Mouse (Mus musculus) liver, embryonic 16.5 days (tissue): Measurements from ENCODE around the gene Rnh1. TPM values are rescaled to one million over a fixed set of nuclear protein-coding genes. Genes with fewer than 3 reads are reported as not detected.

Experiments
- ATAC-seq: fragments of 200-750 bp; cut with Nextera tagmentation; 2 replicates; pipeline ENCODE4 v1.8.0; 2017; ENCODE audit warnings: low read depth, mild to moderate bottlenecking, moderate number of reproducible peaks, moderate library complexity
- H3K27ac ChIP-seq: fragments of 300-500 bp; sonication (generic); 2 replicates; pipeline ENCODE4 v1.5.1; 2014; ENCODE audit warnings: mild to moderate bottlenecking, low read length
- H3K27me3 ChIP-seq: fragments of 300-500 bp; sonication (generic); 2 replicates; pipeline ENCODE4 v1.6.1; 2014; ENCODE audit warnings: low read depth, low read length, mixed read lengths; ENCODE audit not compliant: control insufficient read depth, insufficient read depth
- H3K36me3 ChIP-seq: fragments of 300-500 bp; sonication (generic); 2 replicates; pipeline ENCODE4 v1.6.1; 2014; ENCODE audit warnings: mild to moderate bottlenecking; ENCODE audit not compliant: control insufficient read depth, insufficient read depth
- H3K4me1 ChIP-seq: fragments of 300-500 bp; sonication (generic); 2 replicates; pipeline ENCODE4 v1.6.1; 2014; ENCODE audit warnings: low read depth, low read length, mixed read lengths; ENCODE audit not compliant: control insufficient read depth
- H3K4me2 ChIP-seq: fragments of 300-500 bp; sonication (generic); 2 replicates; pipeline ENCODE4 v1.6.1; 2014; ENCODE audit warnings: low read depth, low read length, mixed read lengths
- H3K4me3 ChIP-seq: fragments of 300-500 bp; sonication (generic); 2 replicates; pipeline ENCODE4 v1.5.1; 2014; ENCODE audit warnings: low read depth, mild to moderate bottlenecking, low read length
- H3K9ac ChIP-seq: fragments of 300-500 bp; sonication (generic); 2 replicates; pipeline ENCODE4 v1.6.1; 2014; ENCODE audit warnings: low read depth, low read length
- H3K9me3 ChIP-seq: fragments of 300-500 bp; sonication (generic); replicated peaks from 2 replicates; pipeline ENCODE4 v1.6.1; 2016; ENCODE audit warnings: low read length; ENCODE audit not compliant: control insufficient read depth
- WGBS: fragments of 180-500 bp; shearing (Covaris S2); extraction: QIAGEN DNeasy Blood & Tissue Kit; methylation state at CpG from one replicate; pipeline ENCODE4 v1.1.7; 2014; ENCODE audit not compliant: insufficient replicate concordance; 5-methylcytosine and 5-hydroxymethylcytosine counted together
- polyA plus RNA-seq: library from polyadenylated mRNA; unstranded; fragments of >200 nt; fragmentation: Nextera tagmentation; extraction: Ambion mirVana; gene quantifications from 2 replicates; pipeline ENCODE4 v1.2.1, GENCODE M21; 2015

Gene Rnh1
- polyA plus RNA-seq, 1 experiment from 2014 or later, result 71.7 TPM

- peak overlapping the region; percentile 88 for H3K9ac ChIP-seq
- H3K27ac ChIP-seq, result peak overlapping the region; percentile 94
- peaks cover 76% of the 10 kb centered on the region for H3K4me1 ChIP-seq
- peak overlapping the region; percentile 80 for H3K4me3 ChIP-seq
- H3K4me2 ChIP-seq, result peak overlapping the region; percentile 100
- no peaks in the 10 kb centered on the region for H3K9me3 ChIP-seq
- ATAC-seq, result no peak
- H3K36me3 ChIP-seq, result peaks cover 2% of the 10 kb centered on the region; the same call in 1 of the 2 replicates
- no peaks in the 10 kb centered on the region for H3K27me3 ChIP-seq
- 83% methylated on average over 11 of the region's 11 CpGs for WGBS
These were observed 44.2 kb upstream of the Rnh1 start for GRCm38 (mm10) chr7:141216894-141217293.

GRCm38 (mm10) chr7:141215880-141216733 lies 43.5 kb upstream of the Rnh1 start:
- peak overlapping the region; percentile 88 for H3K9ac ChIP-seq
- H3K4me1 ChIP-seq, result peaks cover 73% of the 10 kb centered on the region
- H3K4me2 ChIP-seq, result peak overlapping the region; percentile 100
- ATAC-seq, result peak; percentile 45
- peak overlapping the region; percentile 80 for H3K4me3 ChIP-seq
- no peaks in the 10 kb centered on the region for H3K9me3 ChIP-seq
- WGBS, result 1% methylated on average over 41 of the region's 42 CpGs
- H3K27me3 ChIP-seq, result no peaks in the 10 kb centered on the region
- H3K36me3 ChIP-seq, result peaks cover 2% of the 10 kb centered on the region; the same call in 1 of the 2 replicates
- peak overlapping the region; percentile 94 for H3K27ac ChIP-seq

- Histone ChIP-seq H3K4me3 (peak within 1 kb of the TSS; percentile 80), H3K27ac (peak within 1 kb of the TSS; percentile 94), H3K4me2 (peak within 1 kb of the TSS; percentile 100), H3K9ac (peak within 1 kb of the TSS; percentile 88), H3K9me3 (no peaks in the 10 kb centered on the region), H3K27me3 (no peaks in the 10 kb centered on the region), H3K36me3 (peaks cover 2% of the 10 kb centered on the region; the same call in 1 of the 2 replicates), H3K4me1 (peaks cover 74% of the 10 kb centered on the region)
- peak; percentile 94 for ATAC-seq
- WGBS, result 5% methylated on average over 38 of the region's 41 CpGs
These were observed 42.6 kb upstream of the Rnh1 start, which contains the start of gene Rassf7 for GRCm38 (mm10) chr7:141215101-141215879. TSS of gene Rassf7 (plus strand) at chr7:141215860.

- no peak for ATAC-seq
- Histone ChIP-seq H3K36me3 (peaks cover 2% of the 10 kb centered on the region; the same call in 1 of the 2 replicates), H3K9ac (no peak overlapping the region), H3K27me3 (no peaks in the 10 kb centered on the region), H3K27ac (peak overlapping the region; percentile 94; the same call in 1 of the 2 replicates), H3K9me3 (no peaks in the 10 kb centered on the region), H3K4me1 (peaks cover 74% of the 10 kb centered on the region), H3K4me3 (no peak overlapping the region), H3K4me2 (no peak overlapping the region)
- WGBS, result 64% methylated on average over 3 of the region's 3 CpGs
These were observed 41.7 kb upstream of the Rnh1 start for GRCm38 (mm10) chr7:141214310-141214709.

- Histone ChIP-seq H3K36me3 (peaks cover 2% of the 10 kb centered on the region; the same call in 1 of the 2 replicates), H3K4me1 (peaks cover 75% of the 10 kb centered on the region), H3K27ac (peak within 1 kb of the TSS; percentile 94), H3K9ac (peak within 1 kb of the TSS; percentile 67), H3K27me3 (no peaks in the 10 kb centered on the region), H3K4me3 (peak within 1 kb of the TSS; percentile 80), H3K9me3 (no peaks in the 10 kb centered on the region), H3K4me2 (peak within 1 kb of the TSS; percentile 100)
- no peak for ATAC-seq
- 83% methylated on average over 11 of the region's 11 CpGs for WGBS
These were observed 41.1 kb upstream of the Rnh1 start, which contains the start of gene Lmntd2 for GRCm38 (mm10) chr7:141213605-141214235. TSS of gene Lmntd2 (minus strand) at chr7:141214080.

GRCm38 (mm10) chr7:141213133-141213532 lies 40.5 kb upstream of the Rnh1 start:
- Histone ChIP-seq H3K27ac (no peak overlapping the region), H3K4me3 (no peak overlapping the region), H3K4me1 (peaks cover 73% of the 10 kb centered on the region), H3K9me3 (no peaks in the 10 kb centered on the region), H3K4me2 (no peak overlapping the region), H3K36me3 (peaks cover 2% of the 10 kb centered on the region; the same call in 1 of the 2 replicates), H3K27me3 (no peaks in the 10 kb centered on the region), H3K9ac (no peak overlapping the region)
- 85% methylated on average over 3 of the region's 3 CpGs for WGBS
- no peak for ATAC-seq

GRCm38 (mm10) chr7:141210606-141211131 lies 38.0 kb upstream of the Rnh1 start:
- Histone ChIP-seq H3K27me3 (no peaks in the 10 kb centered on the region), H3K4me1 (peaks cover 72% of the 10 kb centered on the region), H3K9ac (no peak overlapping the region; the same call in 1 of the 2 replicates), H3K4me2 (no peak overlapping the region), H3K36me3 (no peaks in the 10 kb centered on the region), H3K4me3 (no peak overlapping the region), H3K9me3 (no peaks in the 10 kb centered on the region), H3K27ac (peak overlapping the region; percentile 87)
- 83% methylated on average over 14 of the region's 14 CpGs for WGBS
- no peak for ATAC-seq

GRCm38 (mm10) chr7:141210137-141210536 lies 37.5 kb upstream of the Rnh1 start:
- 77% methylated on average over 12 of the region's 12 CpGs for WGBS
- H3K9me3 ChIP-seq, result no peaks in the 10 kb centered on the region
- no peaks in the 10 kb centered on the region for H3K27me3 ChIP-seq
- no peak overlapping the region; the same call in 1 of the 2 replicates for H3K4me3 ChIP-seq
- H3K9ac ChIP-seq, result peak overlapping the region; percentile 33
- H3K36me3 ChIP-seq, result no peaks in the 10 kb centered on the region
- H3K4me1 ChIP-seq, result peaks cover 69% of the 10 kb centered on the region
- peak overlapping the region; percentile 87 for H3K27ac ChIP-seq
- peak overlapping the region; percentile 66 for H3K4me2 ChIP-seq
- no peak for ATAC-seq
